Comparison of ENCODE assay signal across 26 mouse cellular contexts in the genomic region with DNA sequence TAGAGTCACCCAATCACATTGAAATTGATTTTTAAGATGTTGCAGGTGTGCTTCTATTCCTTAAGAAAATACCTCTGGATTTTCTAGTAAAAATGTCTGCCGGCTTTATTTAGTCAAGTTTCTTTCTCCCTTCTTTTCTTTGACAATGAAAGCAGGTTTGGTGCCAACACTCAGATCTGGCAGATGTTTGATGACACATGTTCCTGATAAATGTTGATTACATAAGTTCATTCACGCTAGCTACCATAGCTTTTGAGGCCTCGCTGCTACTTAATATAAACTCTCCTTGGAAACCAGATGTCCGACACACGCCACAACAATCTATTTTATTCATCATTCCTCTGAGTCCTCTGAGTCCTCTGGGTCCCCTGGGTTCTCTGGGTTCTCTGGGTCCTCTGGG.
A peak's percentile ranks its signal among the peaks of the same experiment; 100 is the strongest.
DNase-seq lines count a peak whose midpoint lies in the region; ATAC-seq and TF ChIP-seq lines count a peak whose summit lies in the region.
"Had no signal": no experiment of that assay in that cellular context is flagged by ENCODE, and none has a peak within 500 bp of the region (broad histone marks: within the 10 kb centered on the region; RNA-seq: fewer than 3 reads in every experiment).

No protein-coding gene starts in this region.

- H3K9me3 ChIP-seq in liver, embryonic 12.5 days (replicated peaks): no peaks in the 10 kb centered on the region
- H3K9me3 ChIP-seq in midbrain, embryonic 10.5 days (replicated peaks): no peaks in the 10 kb centered on the region
- H3K9me3 ChIP-seq: embryonic facial prominence, embryonic 12.5 days; forebrain, embryonic 10.5 days; forebrain, embryonic 13.5 days; heart, embryonic 10.5 days; heart, embryonic 13.5 days had no signal

- H3K36me3 ChIP-seq in liver, adult 2 months (ENCODE audit: control insufficient read depth, insufficient read depth, low read length): no peaks in the 10 kb centered on the region
- H3K36me3 ChIP-seq in liver, embryonic 12.5 days: no peaks in the 10 kb centered on the region
- no peaks in the 10 kb centered on the region for H3K36me3 ChIP-seq in midbrain, embryonic 10.5 days
- H3K36me3 ChIP-seq: embryonic facial prominence, embryonic 12.5 days; forebrain, embryonic 10.5 days; heart, embryonic 10.5 days; heart, embryonic 13.5 days had no signal

- peak overlapping the region; percentile 35 for H3K27ac ChIP-seq in gastrocnemius, adult 2 months
- peak overlapping the region; percentile 10 for H3K27ac ChIP-seq in liver, adult 2 months (replicated peaks; ENCODE audit: insufficient read depth, low read depth, low read length)
- H3K27ac ChIP-seq in liver, embryonic 12.5 days: no peak overlapping the region
- no peak overlapping the region for H3K27ac ChIP-seq in midbrain, embryonic 10.5 days (replicated peaks)
- H3K27ac ChIP-seq: embryonic facial prominence, embryonic 12.5 days; forebrain, embryonic 10.5 days; forebrain, embryonic 13.5 days; heart, embryonic 10.5 days; heart, embryonic 13.5 days; hindbrain, embryonic 14.5 days; hindbrain, postnatal 0 days had no signal

- intact Hi-C loops in gastrocnemius, adult 2 months (cut with DNase I): loop anchor here (10.0 kb wide), 1 partner anchor 867 kb away; no protein-coding TSS in a partner anchor

- ATAC-seq in liver, embryonic 12.5 days: no peak
- ATAC-seq in inflammation-experienced regulatory T-cells, adult 6 months: no peak
- ATAC-seq: activated CD4-positive, CD25-positive, alpha-beta regulatory T cell, adult 4 months; CD4-positive, CD25-positive, alpha-beta regulatory T cell, adult 4 months; forebrain, embryonic 13.5 days; forebrain, embryonic 16.5 days; hindbrain, postnatal 0 days had no signal

- H3K4me1 ChIP-seq in liver, adult 2 months (ENCODE audit: control insufficient read depth, insufficient read depth, low read length): peaks cover 9% of the 10 kb centered on the region
- H3K4me1 ChIP-seq in liver, embryonic 12.5 days: no peaks in the 10 kb centered on the region
- H3K4me1 ChIP-seq in midbrain, embryonic 10.5 days: no peaks in the 10 kb centered on the region
- H3K4me1 ChIP-seq: forebrain, embryonic 10.5 days; forebrain, embryonic 13.5 days had no signal

- no peaks in the 10 kb centered on the region for H3K79me2 ChIP-seq in liver, adult 2 months (ENCODE audit: control insufficient read depth, insufficient read depth, low read length)

- no peak for TF ChIP-seq POLR2A in liver, adult 2 months (IDR thresholded peaks at IDR 0.05; ENCODE audit: extremely low read depth, insufficient read depth, low read length)

- DNase-seq in gastrocnemius, adult 2 months: no peak
- DNase-seq in gastrocnemius, adult 8-10 months (ENCODE audit: low spot score in 2 of 2): no peak
- peak; percentile 53 for DNase-seq in liver, adult 2 months (ENCODE audit: extremely low read depth, low read depth, low spot score)
- DNase-seq in NIH3T3 (ENCODE audit: low read depth): peak; percentile 66
- DNase-seq in midbrain, embryonic 10.5 days (ENCODE audit: low spot score): no peak
- DNase-seq: adrenal gland, adult 8-10 months; adrenal gland, postnatal 25 days; cerebellum, adult 18-20 months; cerebellum, adult 9-10 months; cerebellum, postnatal 14 days; gastrocnemius, postnatal 25 days; heart, adult 18-20 months; heart, postnatal 14 days; heart, postnatal 4 days had no signal

- 70% methylated on average over 5 of the region's 5 CpGs for WGBS in liver, adult 2 months
- 63% methylated on average over 5 of the region's 5 CpGs for WGBS in liver, embryonic 12.5 days (ENCODE audit: insufficient replicate concordance)
- WGBS in midbrain, embryonic 10.5 days: 91% methylated on average over 5 of the region's 5 CpGs

- no peak overlapping the region for H3K4me2 ChIP-seq in liver, embryonic 12.5 days
- H3K4me2 ChIP-seq: embryonic facial prominence, embryonic 12.5 days; forebrain, embryonic 13.5 days; heart, embryonic 13.5 days; hindbrain, embryonic 14.5 days had no signal

- H3K27me3 ChIP-seq in liver, adult 2 months (ENCODE audit: control insufficient read depth, insufficient read depth, low read length): no peaks in the 10 kb centered on the region
- no peaks in the 10 kb centered on the region for H3K27me3 ChIP-seq in liver, embryonic 12.5 days (replicated peaks)
- no peaks in the 10 kb centered on the region for H3K27me3 ChIP-seq in midbrain, embryonic 10.5 days (ENCODE audit: low read depth, poor library complexity, severe bottlenecking)
- H3K27me3 ChIP-seq: embryonic facial prominence, embryonic 12.5 days; forebrain, embryonic 13.5 days; heart, embryonic 13.5 days had no signal

- H3K4me3 ChIP-seq in gastrocnemius, adult 2 months: no peak overlapping the region
- no peak overlapping the region for H3K4me3 ChIP-seq in liver, adult 2 months (ENCODE audit: insufficient read depth, low read depth, low read length)
- no peak overlapping the region for H3K4me3 ChIP-seq in liver, embryonic 12.5 days
- no peak overlapping the region for H3K4me3 ChIP-seq in midbrain, embryonic 10.5 days
- H3K4me3 ChIP-seq: embryonic facial prominence, embryonic 12.5 days; forebrain, embryonic 10.5 days; forebrain, embryonic 13.5 days; heart, embryonic 10.5 days; heart, embryonic 13.5 days had no signal

- TF ChIP-seq CTCF in gastrocnemius, adult 2 months (IDR thresholded peaks at IDR 0.05): no peak
- no peak for TF ChIP-seq CTCF in liver, adult 2 months (IDR thresholded peaks at IDR 0.05; ENCODE audit: low read depth, low read length)

- H3K9ac ChIP-seq in liver, adult 2 months (ENCODE audit: low read depth, low read length): no peak overlapping the region
- H3K9ac ChIP-seq in liver, embryonic 12.5 days: no peak overlapping the region
- H3K9ac ChIP-seq: embryonic facial prominence, embryonic 12.5 days; forebrain, embryonic 13.5 days; heart, embryonic 13.5 days; hindbrain, embryonic 14.5 days had no signal

Comparison
In these comparisons a context has a peak if more than half of its experiments do, and no peak if none do; other contexts are left out.
1. H3K27ac ChIP-seq: peak in gastrocnemius, adult 2 months (single experiment) and liver, adult 2 months (single experiment); none in liver, embryonic 12.5 days (single experiment) and midbrain, embryonic 10.5 days (single experiment).
2. DNase-seq: peak in liver, adult 2 months (single experiment) and NIH3T3 (single experiment); none in gastrocnemius, adult 2 months (single experiment), gastrocnemius, adult 8-10 months (0 of 2) and midbrain, embryonic 10.5 days (single experiment).